Mouse (Mus musculus): ENCODE data around the gene Ezh1.
"Not testable (repeated sequence)": the region's sequence is repeated elsewhere in the genome, so short reads cannot be mapped to it uniquely, and the experiment has no call there.

The Ezh1 gene

GRCm38 (mm10) chr11:101166357-101166756 lies 59.9 kb downstream of the Ezh1 start:
- DNase-seq, result no peak

GRCm38 (mm10) chr11:101164677-101165580 lies 61.3 kb downstream of the Ezh1 start:
- DNase-seq, result no peak

DNA sequence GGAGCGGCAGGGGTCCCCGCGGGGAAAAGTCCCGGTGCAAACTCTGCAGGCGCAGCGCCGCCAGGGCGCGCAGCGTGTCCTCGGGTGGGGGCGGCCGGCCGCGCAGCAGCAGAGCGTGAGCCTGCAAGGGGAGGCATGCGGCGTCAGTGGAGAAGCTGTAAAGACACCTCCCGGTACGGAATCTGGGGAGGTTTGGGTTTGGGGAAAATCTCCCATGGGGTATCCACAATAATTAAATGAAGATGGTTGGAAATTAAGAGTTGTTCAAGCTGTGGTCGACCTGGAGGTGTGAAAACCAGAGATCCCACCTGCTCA lies 62.0 kb downstream of the Ezh1 start:
- DNase-seq, result no peak

- DNase-seq, result no peak
Measured at GRCm38 (mm10) chr11:101163476-101164350, 62.5 kb downstream of the Ezh1 start.

DNA sequence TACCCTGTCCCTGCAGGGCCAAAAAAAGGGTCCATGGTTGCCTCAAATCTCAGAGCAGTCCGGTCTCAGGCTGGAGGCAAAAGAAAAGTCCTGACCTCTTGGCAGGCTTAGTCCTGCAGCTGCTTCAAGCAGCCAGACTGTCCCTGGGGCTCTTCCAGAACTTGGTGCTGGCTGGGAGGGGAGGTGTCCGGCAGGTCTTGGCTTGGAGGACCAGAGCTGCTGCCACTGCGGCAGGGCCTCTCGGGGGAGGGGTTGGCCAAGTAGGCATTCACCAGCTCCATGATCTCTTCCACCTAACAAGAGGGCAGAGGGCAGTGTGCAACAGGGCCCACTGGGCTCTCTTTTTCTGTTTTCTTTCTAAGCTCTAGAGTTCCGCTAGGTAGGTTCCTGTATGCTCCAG lies 63.5 kb downstream of the Ezh1 start:
- no peak for DNase-seq

GRCm38 (mm10) chr11:101162301-101162700 lies 64.0 kb downstream of the Ezh1 start:
- DNase-seq, result no peak

DNA sequence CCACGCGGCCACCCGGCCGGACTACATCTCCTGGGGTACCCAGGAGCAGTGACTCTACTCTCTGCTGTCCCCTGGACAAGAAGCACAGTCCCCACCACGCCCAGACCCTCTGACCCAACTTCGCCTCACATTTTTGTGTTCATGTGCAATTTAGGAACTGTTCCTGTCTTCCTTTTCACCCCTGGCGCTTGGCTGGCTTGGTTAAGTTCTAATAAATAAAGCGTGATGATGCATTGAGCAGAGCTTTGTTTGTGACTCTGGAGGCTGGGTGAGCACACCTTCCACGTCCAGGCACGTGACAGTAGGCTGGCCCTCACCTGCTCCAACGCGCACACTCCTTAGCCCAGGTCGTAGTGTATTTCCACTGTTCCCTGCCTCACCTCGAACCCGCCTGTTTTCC lies 64.7 kb downstream of the Ezh1 start:
- no peak for DNase-seq

DNA sequence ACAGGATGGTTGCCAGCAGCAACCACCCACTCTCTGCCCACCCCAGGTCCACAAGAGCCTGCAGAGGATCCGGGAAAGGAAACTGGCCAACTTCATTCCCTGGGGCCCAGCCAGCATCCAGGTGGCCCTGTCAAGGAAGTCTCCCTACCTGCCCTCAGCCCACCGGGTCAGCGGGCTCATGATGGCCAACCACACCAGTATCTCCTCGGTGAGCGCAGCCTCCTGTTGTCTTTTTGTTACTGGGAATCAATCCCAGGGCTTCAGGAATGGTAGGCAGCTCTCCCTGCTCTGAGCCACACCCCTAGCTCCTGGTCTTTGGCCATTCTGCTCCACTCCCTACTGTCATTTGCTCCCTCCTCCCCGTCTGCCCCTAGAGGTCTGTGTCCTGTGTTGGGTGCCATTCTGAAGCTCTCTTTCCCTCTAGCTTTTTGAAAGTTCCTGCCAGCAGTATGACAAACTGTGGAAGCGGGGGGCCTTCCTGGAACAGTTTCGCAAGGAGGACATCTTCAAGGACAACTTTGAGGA lies 65.2 kb downstream of the Ezh1 start:
- DNase-seq, result not testable (repeated sequence)

- DNase-seq, result not testable (repeated sequence)
Measured at GRCm38 (mm10) chr11:101160151-101160550, 66.1 kb downstream of the Ezh1 start.

DNA sequence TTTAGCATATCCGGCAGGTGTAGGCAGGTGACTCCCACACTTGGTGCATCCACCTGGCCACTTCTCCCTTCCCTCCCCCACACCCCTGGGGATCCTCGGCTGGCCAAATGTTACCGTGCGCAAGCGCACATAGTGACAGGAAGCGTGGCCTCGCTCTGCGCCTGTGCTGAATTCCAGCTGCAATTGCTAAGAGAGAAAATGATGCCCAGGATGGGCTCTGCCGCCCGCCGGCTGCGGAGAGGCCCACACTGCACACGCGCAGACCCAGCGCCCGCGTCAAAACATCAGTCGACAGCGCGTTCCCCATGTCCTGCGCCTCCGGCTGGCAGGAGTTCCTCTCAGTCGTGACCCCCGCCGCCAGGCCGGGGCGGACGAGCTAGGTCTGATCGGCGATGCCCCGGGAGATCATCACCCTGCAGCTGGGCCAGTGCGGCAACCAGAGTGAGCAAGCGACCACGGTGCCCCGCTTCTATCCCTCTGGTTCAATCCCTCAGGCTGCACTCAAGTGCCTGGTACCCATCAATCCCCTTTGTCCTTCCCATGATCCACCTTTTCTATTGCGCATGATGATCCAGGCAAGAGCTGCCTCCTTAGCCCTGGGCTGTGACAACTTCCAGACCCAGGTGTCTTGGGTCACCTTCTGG lies 70.4 kb downstream of the Ezh1 start, which contains the start of gene Tubg2:
TSS of gene Tubg2 (plus strand) at position 180 of the 644 bp plus-strand sequence.
- peak; percentile 85 for DNase-seq

DNA sequence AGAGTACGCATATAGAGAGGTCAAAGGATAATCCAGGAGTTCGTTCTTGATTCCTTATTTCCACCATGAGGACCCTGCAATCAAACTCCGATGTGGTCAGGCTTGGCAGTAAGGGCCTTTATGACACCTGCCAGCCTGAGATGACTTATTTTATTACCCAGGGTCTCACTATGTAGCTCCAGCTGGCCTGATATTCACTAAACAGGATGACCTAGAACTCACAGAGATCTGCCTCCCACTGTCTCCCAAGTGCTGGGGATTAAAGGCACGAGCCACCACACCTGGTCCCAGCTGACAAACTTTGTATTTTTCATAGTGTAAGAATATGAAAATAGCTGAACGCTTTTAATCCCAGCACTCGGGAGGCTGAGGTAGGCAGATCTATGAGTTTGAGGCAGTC lies 71.1 kb downstream of the Ezh1 start:
- no peak for DNase-seq

- DNase-seq, result no peak
Measured at GRCm38 (mm10) chr11:101154648-101155047, 71.6 kb downstream of the Ezh1 start.

GRCm38 (mm10) chr11:101152825-101153224 lies 73.4 kb downstream of the Ezh1 start:
- no peak for DNase-seq

DNA sequence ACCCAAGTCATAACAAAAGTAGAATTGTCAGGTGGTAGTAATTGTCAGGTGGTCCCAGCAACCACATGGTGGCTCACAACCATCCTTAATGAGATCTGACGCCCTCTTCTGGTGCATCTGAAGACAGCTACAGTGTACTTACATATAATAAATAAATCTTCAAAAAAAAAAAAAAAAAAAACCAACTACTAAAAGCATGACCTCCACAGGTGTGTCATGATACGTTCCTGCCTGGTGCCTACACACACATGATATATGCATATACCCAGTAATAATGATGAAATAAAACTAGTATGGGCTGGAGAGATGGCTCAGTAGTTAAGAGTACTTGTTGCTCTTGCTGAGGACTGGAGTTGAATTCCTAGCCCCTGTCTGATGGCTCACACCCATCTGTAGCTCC lies 75.2 kb downstream of the Ezh1 start:
- DNase-seq, result no peak

DNA sequence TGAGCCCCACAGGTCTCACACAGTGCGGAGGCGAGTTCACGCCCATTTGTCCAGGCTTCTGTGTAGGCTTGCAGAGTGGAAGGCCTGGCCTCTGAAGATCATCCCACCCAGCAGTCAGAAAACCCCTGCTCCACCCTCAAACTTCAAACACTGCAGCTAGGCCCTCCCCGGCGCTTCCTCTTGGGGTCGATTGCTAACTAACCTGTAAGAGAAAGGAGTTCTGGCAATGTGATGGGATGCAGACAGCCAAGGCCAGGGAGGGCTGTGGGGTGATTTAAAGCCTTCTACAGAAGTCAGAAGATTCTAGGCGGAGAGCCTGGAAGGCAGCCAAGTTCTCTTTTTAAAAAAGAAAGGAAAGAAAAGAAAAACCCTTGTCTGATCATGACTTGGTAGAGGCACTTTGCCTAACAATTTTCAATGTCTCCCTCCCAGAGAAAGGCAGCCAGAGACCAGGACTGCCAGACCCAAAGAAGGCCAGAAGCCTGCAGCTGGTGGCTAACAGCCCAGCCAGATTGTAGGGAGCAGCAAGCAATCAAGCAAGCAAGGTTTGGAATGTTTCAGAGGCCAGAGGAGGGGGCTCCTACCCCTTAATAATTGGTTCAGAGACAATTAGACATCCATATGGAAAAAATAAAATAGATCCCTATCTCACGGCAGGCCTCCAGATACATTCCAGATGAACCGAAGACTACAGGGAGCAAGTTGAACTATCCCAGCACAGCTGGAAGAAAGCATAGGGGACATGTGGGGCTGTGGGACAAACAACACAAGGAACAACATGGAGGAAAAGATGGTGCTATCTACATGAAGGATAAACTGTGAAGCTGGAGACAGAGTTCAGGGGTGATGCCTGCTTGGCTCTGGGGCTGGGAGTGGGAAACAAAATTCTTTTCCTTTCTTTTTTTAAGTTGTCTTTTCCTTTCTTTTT lies 76.8 kb downstream of the Ezh1 start:
- no peak for DNase-seq

DNA sequence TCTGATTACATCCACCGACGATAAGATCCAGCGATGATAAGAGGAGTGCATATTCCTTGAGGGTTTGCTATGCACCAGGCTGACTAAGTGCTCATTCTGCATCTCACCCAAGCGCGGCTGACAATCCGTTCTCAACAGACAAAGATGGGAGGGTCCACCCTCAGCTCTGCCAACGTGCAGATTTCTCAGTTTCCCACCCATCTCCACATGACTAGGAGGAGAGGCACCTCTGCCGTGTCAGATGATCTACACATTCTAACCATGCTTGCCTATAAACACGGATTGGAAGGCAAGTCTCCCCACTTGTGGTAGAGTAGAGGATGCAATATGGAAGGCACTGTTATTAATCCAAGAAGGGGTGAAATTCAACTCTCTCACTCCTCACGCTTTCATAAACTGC lies 77.5 kb downstream of the Ezh1 start:
- no peak for DNase-seq

DNA sequence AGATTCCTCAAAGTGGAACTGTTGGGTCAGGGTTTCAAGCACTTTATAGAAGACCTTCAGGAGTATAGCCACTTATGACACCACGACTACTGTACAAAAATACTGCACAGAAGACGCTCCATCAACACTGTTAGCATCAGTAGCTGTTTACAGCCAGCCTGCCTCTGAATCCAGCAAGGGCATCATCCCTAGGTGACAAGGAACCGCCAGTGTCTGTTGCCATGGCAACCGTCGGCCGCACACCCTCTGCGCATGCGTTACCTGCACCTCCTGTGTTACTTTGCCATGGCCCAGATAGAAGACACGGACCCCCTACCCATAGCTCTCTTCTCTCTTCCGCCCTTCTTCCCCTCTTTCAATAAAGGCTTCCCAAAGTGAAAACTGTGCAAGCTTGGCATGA lies 79.9 kb downstream of the Ezh1 start:
- no peak for DNase-seq

DNA sequence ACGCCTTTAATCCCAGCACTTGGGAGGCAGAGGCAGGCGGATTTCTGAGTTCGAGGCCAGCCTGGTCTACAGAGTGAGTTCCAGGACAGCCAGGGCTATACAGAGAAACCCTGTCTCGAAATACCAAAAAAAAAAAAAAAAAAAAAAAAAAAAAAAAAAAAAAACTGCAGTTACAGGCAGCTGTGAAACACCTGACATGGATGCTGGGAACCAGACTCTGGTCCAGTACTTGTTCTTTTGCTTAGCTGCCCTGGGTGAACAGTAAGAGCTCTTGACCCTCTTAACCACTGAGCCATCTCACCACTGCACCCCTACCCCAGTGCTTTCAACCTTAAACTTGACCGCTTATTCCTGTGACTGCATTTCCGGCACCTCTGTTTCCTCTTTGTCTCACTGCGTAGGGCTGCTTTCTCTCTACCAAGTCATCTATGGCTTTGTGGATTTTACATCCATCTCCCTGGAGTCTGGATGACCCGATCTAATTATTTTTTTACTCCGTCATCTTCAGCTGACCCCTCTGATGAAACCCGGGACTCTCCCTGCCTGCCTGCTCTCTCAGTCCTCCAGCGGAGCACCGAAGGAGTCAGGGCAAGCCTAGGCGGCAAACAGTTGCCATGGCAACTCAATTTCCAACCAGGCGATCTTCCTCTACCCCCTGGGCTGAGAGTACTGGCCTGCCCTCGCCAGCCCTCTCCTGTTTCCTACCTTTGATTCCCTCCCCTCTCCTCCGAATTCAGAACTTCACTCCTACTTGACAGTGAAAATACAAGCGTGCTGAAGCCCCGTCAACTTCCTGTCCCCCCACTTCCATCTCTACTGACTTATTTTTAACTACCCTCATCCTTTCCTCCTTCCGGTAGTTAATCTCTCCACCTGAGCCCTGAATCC lies 82.7 kb downstream of the Ezh1 start:
- no peak for DNase-seq

DNA sequence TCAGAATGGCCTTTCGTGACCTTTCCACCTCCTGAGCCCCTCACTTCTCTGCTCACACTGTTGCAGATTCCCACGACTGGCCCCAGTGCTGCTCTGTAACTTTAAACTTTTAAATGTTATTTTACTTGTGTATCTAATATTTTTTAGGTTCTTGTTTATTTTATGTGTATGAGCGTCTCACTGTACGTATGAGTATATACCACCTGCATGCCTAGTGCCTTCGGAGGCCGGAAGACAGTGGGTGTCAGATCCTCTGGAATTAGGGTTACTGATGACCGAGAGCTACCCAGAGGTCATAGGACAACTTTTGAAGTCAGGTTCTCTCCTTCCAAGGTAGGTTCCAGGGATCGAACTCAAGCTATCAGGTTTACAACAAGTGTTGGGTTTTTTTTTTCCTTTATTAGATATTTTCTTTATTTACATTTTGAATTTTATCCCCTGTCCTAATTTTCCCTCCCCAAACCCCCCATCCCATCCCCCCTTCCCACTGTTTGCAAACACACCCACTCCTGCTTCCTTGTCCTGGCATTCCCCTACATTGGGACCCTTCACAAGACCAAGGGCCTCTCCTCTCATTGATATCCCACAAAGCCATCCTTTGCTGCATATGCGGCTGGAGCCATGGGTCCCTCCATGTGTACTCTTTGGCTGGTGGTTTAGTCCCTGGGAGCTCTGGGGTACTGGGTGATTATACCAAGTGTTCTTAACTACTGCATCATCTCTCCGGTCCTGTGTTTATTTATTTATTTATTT lies 83.9 kb downstream of the Ezh1 start:
- DNase-seq, result no peak

All from cerebellum, adult 9-10 months (tissue).